Mouse (Mus musculus) myocyte (in vitro differentiated cells): ENCODE data around the gene Psmc2.

Source experiments
- CEBPB ChIP-seq: IDR thresholded peaks from 2 replicates; pipeline ENCODE4 v1.6.1; 2011; ENCODE audit warnings: mild to moderate bottlenecking, moderate library complexity; ENCODE audit not compliant: poor library complexity, insufficient read depth, severe bottlenecking
- E2F4 ChIP-seq: IDR thresholded peaks from one replicate; pipeline ENCODE4 v1.6.1; 2011; ENCODE audit warnings: mild to moderate bottlenecking, control low read depth, moderate library complexity; ENCODE audit not compliant: insufficient read depth
- MAX ChIP-seq: IDR thresholded peaks from one replicate; pipeline ENCODE4 v1.6.1; 2011; ENCODE audit warnings: low read depth, mild to moderate bottlenecking, control low read depth
- MYOG ChIP-seq, 3 experiments: IDR thresholded peaks; one replicate each; pipeline ENCODE4 v1.6.1; 2011; ENCODE audit warnings: control low read depth in 2 of 3, low read depth in 2 of 3, mild to moderate bottlenecking in 2 of 3; ENCODE audit not compliant: insufficient read length in 2 of 3, control insufficient read depth in 1 of 3, insufficient read depth in 1 of 3
- POLR2A ChIP-seq: IDR thresholded peaks from one replicate; pipeline ENCODE4 v1.6.1; 2011; ENCODE audit warnings: low read depth, mild to moderate bottlenecking, control low read depth, moderate library complexity; ENCODE audit not compliant: insufficient read length
- POLR2AphosphoS2 ChIP-seq: IDR thresholded peaks from one replicate; pipeline ENCODE4 v1.6.1; 2011; ENCODE audit warnings: low read depth, control low read depth; ENCODE audit not compliant: insufficient read length
- SRF ChIP-seq: IDR thresholded peaks from one replicate; pipeline ENCODE4 v1.6.1; 2011; ENCODE audit warnings: low read depth; ENCODE audit not compliant: control insufficient read depth, insufficient read length
- TCF12 ChIP-seq: IDR thresholded peaks from one replicate; pipeline ENCODE4 v1.6.1; 2011; ENCODE audit warnings: mild to moderate bottlenecking, control low read depth; ENCODE audit not compliant: poor library complexity, insufficient read depth, severe bottlenecking

- TF ChIP-seq POLR2A (no peak), POLR2AphosphoS2 (no peak), SRF (no peak), MYOG (IDR thresholded peaks at IDR 0.05; ENCODE audit: control insufficient read depth in 1 of 3, insufficient read depth in 1 of 3, insufficient read length in 2 of 3, low read depth in 2 of 3) (no peak), MAX (no peak), E2F4 (no peak), CEBPB (no peak), TCF12 (no peak)
Measured at GRCm38 (mm10) chr5:21785776-21786175, 693 bp downstream of the Psmc2 start.
